Mouse (Mus musculus): ENCODE measurements around the gene Card19.

GRCm38 (mm10) chr13:49260036-49260722 is 44.3 kb upstream of the Card19 start:
- TF ChIP-seq MAFK (IDR thresholded peaks at IDR 0.05; ENCODE audit: borderline replicate concordance, low read depth, low read length) (no peak), POLR2A (IDR thresholded peaks at IDR 0.05; ENCODE audit: control insufficient read depth in 1 of 2, insufficient read depth in 1 of 2, low read depth in 1 of 2, low read length in 2 of 2, poor library complexity in 1 of 2) (no peak), USF1 (IDR thresholded peaks at IDR 0.05; ENCODE audit: low read depth, low read length) (no peak), CTCF (IDR thresholded peaks at IDR 0.05 in 2 of 3, conservative IDR thresholded peaks at IDR 0.05 in 1 of 3; ENCODE audit: control insufficient read depth in 1 of 3, insufficient read depth in 1 of 3, low read depth in 2 of 3, low read length in 3 of 3, poor library complexity in 1 of 3, severe bottlenecking in 1 of 3) (no peak), UBTF (IDR thresholded peaks at IDR 0.05; ENCODE audit: borderline replicate concordance, insufficient read depth, low read depth, low read length) (no peak), GATA1 (IDR thresholded peaks at IDR 0.05; ENCODE audit: low read depth, low read length) (no peak), EP300 (IDR thresholded peaks at IDR 0.05; ENCODE audit: low read depth in 1 of 2, low read length in 2 of 2) (no peak), GABPA (IDR thresholded peaks at IDR 0.05; ENCODE audit: low read depth, low read length) (no peak), TAL1 (IDR thresholded peaks at IDR 0.05; ENCODE audit: low read length) (no peak)
